In the genomic region with DNA sequence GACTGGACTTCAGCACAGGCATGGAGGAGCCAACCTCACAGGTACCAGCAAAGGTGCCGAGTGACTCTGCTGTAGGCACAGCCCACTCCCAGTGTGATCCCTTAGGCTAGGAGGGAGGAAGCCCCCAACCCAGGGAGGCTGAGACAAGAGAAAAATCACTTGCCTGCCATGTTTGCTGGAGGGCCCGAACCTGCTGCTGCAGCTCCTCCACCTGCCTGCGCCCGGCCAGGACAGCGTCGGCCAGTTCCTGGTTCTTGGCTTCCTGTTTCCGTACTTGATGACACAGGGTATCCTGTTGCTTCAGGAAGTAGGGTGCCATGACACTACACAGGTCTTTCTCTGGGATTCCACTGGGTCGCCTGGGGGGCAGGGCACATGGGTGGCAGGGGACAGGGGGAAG, we compare ENCODE assay signal across 24 mouse cellular contexts. TPM values are rescaled to one million over a fixed set of nuclear protein-coding genes. Genes with fewer than 3 reads are reported as not detected.
A peak's percentile ranks its signal among the peaks of the same experiment; 100 is the strongest.
DNase-seq lines count a peak whose midpoint lies in the region; ATAC-seq and TF ChIP-seq lines count a peak whose summit lies in the region.
"Had no signal": no experiment of that assay in that cellular context is flagged by ENCODE, and none has a peak within 500 bp of the region (broad histone marks: within the 10 kb centered on the region; RNA-seq: fewer than 3 reads in every experiment).

No protein-coding gene starts in this region.

- no peaks in the 10 kb centered on the region for H3K9me3 ChIP-seq in heart, embryonic 10.5 days
- H3K9me3 ChIP-seq in stomach, postnatal 0 days (ENCODE audit: control insufficient read depth, low read length) = no peaks in the 10 kb centered on the region
- H3K9me3 ChIP-seq in forebrain, postnatal 0 days (ENCODE audit: low read length) = no peaks in the 10 kb centered on the region
- no peaks in the 10 kb centered on the region for H3K9me3 ChIP-seq in hindbrain, embryonic 12.5 days (replicated peaks)
- H3K9me3 ChIP-seq: embryonic facial prominence, embryonic 13.5 days; forebrain, embryonic 12.5 days; heart, embryonic 15.5 days had no signal

- no peaks in the 10 kb centered on the region for H3K27me3 ChIP-seq in heart, embryonic 10.5 days (ENCODE audit: insufficient read depth, poor library complexity, severe bottlenecking)
- H3K27me3 ChIP-seq in spleen, adult 2 months (ENCODE audit: control insufficient read depth, insufficient read depth, low read length) = no peaks in the 10 kb centered on the region
- no peaks in the 10 kb centered on the region for H3K27me3 ChIP-seq in stomach, postnatal 0 days (ENCODE audit: control insufficient read depth, insufficient read depth, low read length)
- H3K27me3 ChIP-seq in forebrain, postnatal 0 days (ENCODE audit: insufficient read depth, low read length) = no peaks in the 10 kb centered on the region
- H3K27me3 ChIP-seq in hindbrain, embryonic 12.5 days = no peaks in the 10 kb centered on the region
- H3K27me3 ChIP-seq: embryonic facial prominence, embryonic 13.5 days; forebrain, embryonic 12.5 days; heart, embryonic 15.5 days; Patski had no signal

- no peak for TF ChIP-seq POLR2A in spleen, adult 2 months (IDR thresholded peaks at IDR 0.05; ENCODE audit: low read depth, low read length)

- no peak overlapping the region for H3K9ac ChIP-seq in stomach, postnatal 0 days (ENCODE audit: low read length)
- H3K9ac ChIP-seq in forebrain, postnatal 0 days = no peak overlapping the region
- H3K9ac ChIP-seq in hindbrain, embryonic 12.5 days = no peak overlapping the region
- H3K9ac ChIP-seq: embryonic facial prominence, embryonic 13.5 days; forebrain, embryonic 12.5 days; heart, embryonic 15.5 days; hindbrain, embryonic 14.5 days had no signal

- no peak for TF ChIP-seq EP300 in stomach, postnatal 0 days (optimal IDR thresholded peaks at IDR 0.05)

- no peak overlapping the region for H3K4me3 ChIP-seq in heart, embryonic 10.5 days
- peak overlapping the region; percentile 56 for H3K4me3 ChIP-seq in spleen, adult 2 months (ENCODE audit: extremely low read depth, insufficient read depth, insufficient read length)
- H3K4me3 ChIP-seq in stomach, postnatal 0 days (ENCODE audit: low read depth, low read length) = no peak overlapping the region
- H3K4me3 ChIP-seq in forebrain, postnatal 0 days (ENCODE audit: low read depth, low read length) = no peak overlapping the region
- H3K4me3 ChIP-seq in hindbrain, embryonic 12.5 days = no peak overlapping the region
- H3K4me3 ChIP-seq: embryonic facial prominence, embryonic 13.5 days; forebrain, embryonic 12.5 days; heart, embryonic 15.5 days had no signal

- no peak for TF ChIP-seq CTCF in spleen, adult 2 months (IDR thresholded peaks at IDR 0.05; ENCODE audit: extremely low read depth, insufficient read depth, insufficient read length, insufficient replicate concordance)
- no peak for TF ChIP-seq CTCF in stomach, postnatal 0 days (IDR thresholded peaks at IDR 0.05; ENCODE audit: low read depth)
- no peak for TF ChIP-seq CTCF in forebrain, postnatal 0 days (IDR thresholded peaks at IDR 0.05; ENCODE audit: low read depth)

- no peak overlapping the region for H3K4me2 ChIP-seq in stomach, postnatal 0 days (replicated peaks; ENCODE audit: low read depth)
- H3K4me2 ChIP-seq in forebrain, postnatal 0 days (ENCODE audit: low read depth) = no peak overlapping the region
- H3K4me2 ChIP-seq in hindbrain, embryonic 12.5 days (replicated peaks) = no peak overlapping the region
- H3K4me2 ChIP-seq: embryonic facial prominence, embryonic 13.5 days; forebrain, embryonic 12.5 days; heart, embryonic 11.5 days; heart, embryonic 15.5 days; hindbrain, embryonic 14.5 days had no signal

- peaks cover 5% of the 10 kb centered on the region for H3K4me1 ChIP-seq in heart, embryonic 10.5 days
- H3K4me1 ChIP-seq in spleen, adult 2 months (ENCODE audit: control insufficient read depth, insufficient read depth, insufficient read length) = peaks cover 14% of the 10 kb centered on the region; the same call in 1 of the 2 replicates
- H3K4me1 ChIP-seq in stomach, postnatal 0 days (replicated peaks; ENCODE audit: control insufficient read depth, insufficient read depth) = no peaks in the 10 kb centered on the region
- no peaks in the 10 kb centered on the region for H3K4me1 ChIP-seq in forebrain, postnatal 0 days (ENCODE audit: insufficient read depth)
- no peaks in the 10 kb centered on the region for H3K4me1 ChIP-seq in hindbrain, embryonic 12.5 days
- H3K4me1 ChIP-seq: embryonic facial prominence, embryonic 13.5 days; forebrain, embryonic 12.5 days; heart, embryonic 15.5 days had no signal

- ATAC-seq in megakaryocyte, adult 5-6 weeks (ENCODE audit: poor library complexity, severe bottlenecking) = peak; percentile 78
- ATAC-seq in stomach, postnatal 0 days (ENCODE audit: low FRiP score, low TSS enrichment) = peak; percentile 19; the same call in 1 of the 2 replicates
- no peak for ATAC-seq in forebrain, postnatal 0 days
- ATAC-seq in hindbrain, embryonic 12.5 days (ENCODE audit: low FRiP score) = no peak
- ATAC-seq: activated CD4-positive, CD25-positive, alpha-beta regulatory T cell, adult 4 months; forebrain, embryonic 16.5 days; Patski had no signal

- peak; percentile 68 for DNase-seq in heart, embryonic 10.5 days (ENCODE audit: low spot score)
- DNase-seq in heart, adult 18-20 months = no peak
- DNase-seq in spleen, adult 2 months (ENCODE audit: low read depth in 1 of 2, low spot score in 2 of 2) = peak in 1 of 2 experiments; percentile 26
- DNase-seq in spleen, adult 12 weeks (ENCODE audit: low spot score) = no peak
- no peak for DNase-seq in stomach, postnatal 0 days (ENCODE audit: low spot score)
- DNase-seq in forebrain, postnatal 0 days = no peak
- DNase-seq: adrenal gland, postnatal 14 days; cerebellum, adult 18-20 months; cerebellum, adult 9-11 months; cerebellum, postnatal 36 days; gastrocnemius, postnatal 25 days; heart, postnatal 14 days had no signal

- peaks cover 80% of the 10 kb centered on the region for H3K36me3 ChIP-seq in heart, embryonic 10.5 days
- peaks cover 4% of the 10 kb centered on the region for H3K36me3 ChIP-seq in spleen, adult 2 months (ENCODE audit: control insufficient read depth, insufficient read depth, low read length)
- peaks cover 2% of the 10 kb centered on the region; the same call in 1 of the 2 replicates for H3K36me3 ChIP-seq in stomach, postnatal 0 days (ENCODE audit: control insufficient read depth, insufficient read depth, low read length)
- no peaks in the 10 kb centered on the region for H3K36me3 ChIP-seq in forebrain, postnatal 0 days (ENCODE audit: insufficient read depth)
- H3K36me3 ChIP-seq in hindbrain, embryonic 12.5 days = peaks cover 14% of the 10 kb centered on the region

- 82% methylated on average over 8 of the region's 8 CpGs for WGBS in heart, embryonic 10.5 days
- 44% methylated on average over 8 of the region's 8 CpGs for WGBS in spleen, adult 2 months
- 93% methylated on average over 8 of the region's 8 CpGs for whole genome bisulfite sequencing in stomach, postnatal 0 days
- 95% methylated on average over 8 of the region's 8 CpGs for WGBS in forebrain, postnatal 0 days
- 91% methylated on average over 8 of the region's 8 CpGs for WGBS in hindbrain, embryonic 12.5 days

- H3K27ac ChIP-seq in heart, embryonic 10.5 days = no peak overlapping the region
- H3K27ac ChIP-seq in spleen, adult 2 months (ENCODE audit: insufficient read depth, low read length) = peak overlapping the region; percentile 87
- no peak overlapping the region for H3K27ac ChIP-seq in stomach, postnatal 0 days (replicated peaks)
- no peak overlapping the region for H3K27ac ChIP-seq in forebrain, postnatal 0 days (ENCODE audit: low read depth, low read length)
- no peak overlapping the region for H3K27ac ChIP-seq in hindbrain, embryonic 12.5 days
- H3K27ac ChIP-seq: embryonic facial prominence, embryonic 13.5 days; forebrain, embryonic 12.5 days; heart, embryonic 15.5 days; hindbrain, embryonic 14.5 days had no signal

RNA-seq across cellular contexts. Expression of a gene that starts 11.5 kb away (rescaled TPM):
- polyA plus RNA-seq in heart, embryonic 10.5 days (2016; fragmentation: Nextera tagmentation; extraction: Ambion mirVana) = not detected in 2 replicates
- total RNA-seq in heart, adult 18-20 months (2021) = not detected
- 0.41 and 0.43 TPM in 2 replicates for polyA plus RNA-seq in spleen, adult 2 months (2012; rRNA removed)
- total RNA-seq in megakaryocyte, adult 5-6 weeks (2015) = 0.93 and 1.5 TPM in 2 replicates
- total RNA-seq in megakaryocyte, adult 5-6 weeks (2017) = 5.0 and 6.3 TPM in 2 replicates
- 0.64 TPM in 1 of 2 replicates, not detected in the other for polyA plus RNA-seq in stomach, postnatal 0 days (2015; fragmentation: Nextera tagmentation; extraction: Ambion mirVana)
- total RNA-seq in forebrain, postnatal 0 days (2014; rRNA removed) = 0.76 TPM in 1 of 2 replicates, not detected in the other
- not detected in 2 replicates for polyA plus RNA-seq in forebrain, postnatal 0 days (2015; fragmentation: Nextera tagmentation; extraction: Ambion mirVana)
- polyA plus RNA-seq in hindbrain, embryonic 12.5 days (2016; fragmentation: Nextera tagmentation; extraction: Ambion mirVana) = not detected in 2 replicates
- total RNA-seq: gastrocnemius, adult 18-20 months; heart, postnatal 14 days; hematopoietic stem cell, adult 5-6 weeks had no signal
- polyA plus RNA-seq: activated CD4-positive, CD25-positive, alpha-beta regulatory T cell, adult 4 months; forebrain, embryonic 12.5 days; forebrain, embryonic 16.5 days; heart, embryonic 11.5 days; heart, embryonic 15.5 days; hindbrain, embryonic 14.5 days had no signal

RNA-seq across cellular contexts. Expression of a gene that starts 14.4 kb away (rescaled TPM):
- polyA plus RNA-seq in heart, embryonic 10.5 days (2016; fragmentation: Nextera tagmentation; extraction: Ambion mirVana) = 131 and 149 TPM in 2 replicates
- total RNA-seq in heart, adult 18-20 months (2021) = 10 to 100 TPM; 16.8 to 18.3 TPM
- polyA plus RNA-seq in spleen, adult 2 months (2012; rRNA removed) = 67.6 and 105 TPM in 2 replicates
- total RNA-seq in megakaryocyte, adult 5-6 weeks (2015) = 115 and 131 TPM in 2 replicates
- total RNA-seq in megakaryocyte, adult 5-6 weeks (2017) = 78.5 and 81.9 TPM in 2 replicates
- 55.6 and 58.1 TPM in 2 replicates for polyA plus RNA-seq in stomach, postnatal 0 days (2015; fragmentation: Nextera tagmentation; extraction: Ambion mirVana)
- 22.5 and 23.8 TPM in 2 replicates for total RNA-seq in forebrain, postnatal 0 days (2014; rRNA removed)
- 27.4 and 30.5 TPM in 2 replicates for polyA plus RNA-seq in forebrain, postnatal 0 days (2015; fragmentation: Nextera tagmentation; extraction: Ambion mirVana)
- polyA plus RNA-seq in hindbrain, embryonic 12.5 days (2016; fragmentation: Nextera tagmentation; extraction: Ambion mirVana) = 73.3 and 82.3 TPM in 2 replicates

RNA-seq across cellular contexts. Expression of a gene that starts 17.2 kb away (rescaled TPM):
- polyA plus RNA-seq in heart, embryonic 10.5 days (2016; fragmentation: Nextera tagmentation; extraction: Ambion mirVana) = not detected in 2 replicates
- total RNA-seq in heart, adult 18-20 months (2021) = not detected
- not detected in 2 replicates for polyA plus RNA-seq in spleen, adult 2 months (2012; rRNA removed)
- total RNA-seq in megakaryocyte, adult 5-6 weeks (2015) = 0.84 TPM in 1 of 2 replicates, not detected in the other
- total RNA-seq in megakaryocyte, adult 5-6 weeks (2017) = 0.66 TPM in 1 of 2 replicates, not detected in the other
- 20.1 and 24.9 TPM in 2 replicates for polyA plus RNA-seq in stomach, postnatal 0 days (2015; fragmentation: Nextera tagmentation; extraction: Ambion mirVana)
- total RNA-seq in forebrain, postnatal 0 days (2014; rRNA removed) = 9.2 TPM in 1 of 2 replicates, not detected in the other
- polyA plus RNA-seq in forebrain, postnatal 0 days (2015; fragmentation: Nextera tagmentation; extraction: Ambion mirVana) = not detected in 2 replicates
- not detected in 2 replicates for polyA plus RNA-seq in hindbrain, embryonic 12.5 days (2016; fragmentation: Nextera tagmentation; extraction: Ambion mirVana)
- total RNA-seq: adrenal gland, postnatal 14 days; gastrocnemius, adult 18-20 months; gastrocnemius, postnatal 25 days; heart, postnatal 14 days; hematopoietic stem cell, adult 5-6 weeks had no signal
- polyA plus RNA-seq: activated CD4-positive, CD25-positive, alpha-beta regulatory T cell, adult 4 months; forebrain, embryonic 12.5 days; forebrain, embryonic 16.5 days; heart, embryonic 11.5 days; heart, embryonic 15.5 days; hindbrain, embryonic 14.5 days; Patski had no signal

RNA-seq across cellular contexts. Expression of a gene that starts 23.2 kb away (rescaled TPM):
- polyA plus RNA-seq in heart, embryonic 10.5 days (2016; fragmentation: Nextera tagmentation; extraction: Ambion mirVana) = 0.44 TPM in 1 of 2 replicates, not detected in the other
- not detected for total RNA-seq in heart, adult 18-20 months (2021)
- 0.21 and 0.27 TPM in 2 replicates for polyA plus RNA-seq in spleen, adult 2 months (2012; rRNA removed)
- not detected in 2 replicates for total RNA-seq in megakaryocyte, adult 5-6 weeks (2015)
- total RNA-seq in megakaryocyte, adult 5-6 weeks (2017) = not detected in 2 replicates
- 199 and 225 TPM in 2 replicates for polyA plus RNA-seq in stomach, postnatal 0 days (2015; fragmentation: Nextera tagmentation; extraction: Ambion mirVana)
- total RNA-seq in forebrain, postnatal 0 days (2014; rRNA removed) = not detected in 2 replicates
- not detected in 2 replicates for polyA plus RNA-seq in forebrain, postnatal 0 days (2015; fragmentation: Nextera tagmentation; extraction: Ambion mirVana)
- not detected in 2 replicates for polyA plus RNA-seq in hindbrain, embryonic 12.5 days (2016; fragmentation: Nextera tagmentation; extraction: Ambion mirVana)
- total RNA-seq: gastrocnemius, adult 18-20 months; heart, postnatal 14 days; hematopoietic stem cell, adult 5-6 weeks had no signal
- polyA plus RNA-seq: activated CD4-positive, CD25-positive, alpha-beta regulatory T cell, adult 4 months; forebrain, embryonic 16.5 days; heart, embryonic 11.5 days; heart, embryonic 15.5 days had no signal

RNA-seq across cellular contexts. Expression of a gene that starts 29.2 kb away (rescaled TPM):
- 16.8 and 17.5 TPM in 2 replicates for polyA plus RNA-seq in heart, embryonic 10.5 days (2016; fragmentation: Nextera tagmentation; extraction: Ambion mirVana)
- total RNA-seq in heart, adult 18-20 months (2021) = 10 to 100 TPM; 12.3 to 14.2 TPM
- polyA plus RNA-seq in spleen, adult 2 months (2012; rRNA removed) = 13.9 and 17.1 TPM in 2 replicates
- total RNA-seq in megakaryocyte, adult 5-6 weeks (2015) = 11.4 and 11.6 TPM in 2 replicates
- total RNA-seq in megakaryocyte, adult 5-6 weeks (2017) = 17.4 and 18.7 TPM in 2 replicates
- polyA plus RNA-seq in stomach, postnatal 0 days (2015; fragmentation: Nextera tagmentation; extraction: Ambion mirVana) = 9.7 and 9.8 TPM in 2 replicates
- total RNA-seq in forebrain, postnatal 0 days (2014; rRNA removed) = 51.4 and 63.3 TPM in 2 replicates
- polyA plus RNA-seq in forebrain, postnatal 0 days (2015; fragmentation: Nextera tagmentation; extraction: Ambion mirVana) = 35.6 and 36.9 TPM in 2 replicates
- 24.9 and 25.9 TPM in 2 replicates for polyA plus RNA-seq in hindbrain, embryonic 12.5 days (2016; fragmentation: Nextera tagmentation; extraction: Ambion mirVana)

Comparison
In these comparisons a context has a peak if more than half of its experiments do, and no peak if none do; other contexts are left out.
1. ATAC-seq: peak in megakaryocyte, adult 5-6 weeks (single experiment) and stomach, postnatal 0 days (single experiment); none in forebrain, postnatal 0 days (single experiment) and hindbrain, embryonic 12.5 days (single experiment).
2. RNA of a gene that starts 17.2 kb away (polyA plus RNA-seq): 20.1 to 24.9 TPM in stomach, postnatal 0 days; not detected in heart, embryonic 10.5 days, not detected in spleen, adult 2 months, not detected in forebrain, postnatal 0 days and not detected in hindbrain, embryonic 12.5 days; every median in the first group is over 10 times any median in the second.